Mouse (Mus musculus) hindbrain, embryonic 16.5 days (tissue): ENCODE measurements around the gene Eif4a3. TPM values are rescaled to one million over a fixed set of nuclear protein-coding genes. Genes with fewer than 3 reads are reported as not detected.

Source experiments
- polyA plus RNA-seq: library from polyadenylated mRNA; unstranded; fragments of >200 nt; fragmentation: Nextera tagmentation; extraction: Ambion mirVana; gene quantifications from 2 replicates; pipeline ENCODE4 v1.2.1, GENCODE M21; 2015

Eif4a3 gene
- polyA plus RNA-seq, 1 experiment from 2014 or later = 243 TPM

Other genes starting within 250 kb of the Eif4a3 start
- 23.4 and 24.8 TPM in 2 replicates for gene Cbx4, start 213.9 kb downstream of the Eif4a3 start, polyA plus RNA-seq
- gene Tbc1d16, start 71.6 kb downstream of the Eif4a3 start, polyA plus RNA-seq = 47.9 and 54.9 TPM in 2 replicates
- 16.5 and 17.2 TPM in 2 replicates for gene Ccdc40, start 71.5 kb downstream of the Eif4a3 start, polyA plus RNA-seq
- 121 and 131 TPM in 2 replicates for gene Gaa, start 32.2 kb downstream of the Eif4a3 start, polyA plus RNA-seq
- gene Card14, start 7.7 kb upstream of the Eif4a3 start, polyA plus RNA-seq = 0.50 and 0.55 TPM in 2 replicates
- 3.6 and 5.2 TPM in 2 replicates for gene Sgsh, start 55.4 kb upstream of the Eif4a3 start, polyA plus RNA-seq
- 7.5 and 8.0 TPM in 2 replicates for gene Slc26a11, start 55.5 kb upstream of the Eif4a3 start, polyA plus RNA-seq
- 1.0 and 1.1 TPM in 2 replicates for gene Rnf213, start 93.0 kb upstream of the Eif4a3 start, polyA plus RNA-seq
- gene Endov, start 191.3 kb upstream of the Eif4a3 start, polyA plus RNA-seq = 15.1 and 17.1 TPM in 2 replicates
- gene Nptx1, start 247.7 kb upstream of the Eif4a3 start, polyA plus RNA-seq = 15.6 and 22.4 TPM in 2 replicates